Mouse (Mus musculus) neural tube, embryonic 15.5 days (tissue): ENCODE measurements around the gene Rps26. TPM values are rescaled to one million over a fixed set of nuclear protein-coding genes. Genes with fewer than 3 reads are reported as not detected.

Source experiments
- ATAC-seq: fragments of 200-750 bp; cut with Nextera tagmentation; 2 replicates; pipeline ENCODE4 v1.8.0; 2017; ENCODE audit warnings: mild to moderate bottlenecking, moderate TSS enrichment, moderate library complexity; ENCODE audit not compliant: low FRiP score
- H3K27ac ChIP-seq: fragments of 300-500 bp; sonication (generic); replicated peaks from 2 replicates; pipeline ENCODE4 v1.5.1; 2015; ENCODE audit warnings: mild to moderate bottlenecking, inconsistent platforms
- H3K27me3 ChIP-seq: fragments of 300-500 bp; sonication (generic); replicated peaks from 2 replicates; pipeline ENCODE4 v1.6.1; 2015; ENCODE audit warnings: inconsistent platforms
- H3K36me3 ChIP-seq: fragments of 300-500 bp; sonication (generic); 2 replicates; pipeline ENCODE4 v1.6.1; 2015; ENCODE audit warnings: inconsistent platforms
- H3K4me1 ChIP-seq: fragments of 300-500 bp; sonication (generic); 2 replicates; pipeline ENCODE4 v1.6.1; 2015; ENCODE audit warnings: inconsistent platforms
- H3K4me2 ChIP-seq: fragments of 300-500 bp; sonication (generic); 2 replicates; pipeline ENCODE4 v1.6.1; 2015; ENCODE audit warnings: inconsistent platforms, mild to moderate bottlenecking, moderate library complexity
- H3K4me3 ChIP-seq: fragments of 300-500 bp; sonication (generic); replicated peaks from 2 replicates; pipeline ENCODE4 v1.5.1; 2015; ENCODE audit warnings: mild to moderate bottlenecking, inconsistent platforms
- H3K9ac ChIP-seq: fragments of 300-500 bp; sonication (generic); replicated peaks from 2 replicates; pipeline ENCODE4 v1.6.1; 2015; ENCODE audit warnings: mild to moderate bottlenecking, inconsistent platforms
- H3K9me3 ChIP-seq: fragments of 300-500 bp; sonication (generic); replicated peaks from 2 replicates; pipeline ENCODE4 v1.6.1; 2016; ENCODE audit warnings: inconsistent platforms
- WGBS: fragments of 180-500 bp; shearing (Covaris S2); methylation state at CpG from one replicate; pipeline ENCODE4 v1.1.7; 2015; ENCODE audit warnings: mixed read lengths; 5-methylcytosine and 5-hydroxymethylcytosine counted together
- polyA plus RNA-seq: library from polyadenylated mRNA; unstranded; fragments of >200 nt; fragmentation: Nextera tagmentation; extraction: Ambion mirVana; gene quantifications from 2 replicates; pipeline ENCODE4 v1.2.1, GENCODE M21; 2015

Gene Rps26
- polyA plus RNA-seq: 381 and 453 TPM in 2 replicates

DNA sequence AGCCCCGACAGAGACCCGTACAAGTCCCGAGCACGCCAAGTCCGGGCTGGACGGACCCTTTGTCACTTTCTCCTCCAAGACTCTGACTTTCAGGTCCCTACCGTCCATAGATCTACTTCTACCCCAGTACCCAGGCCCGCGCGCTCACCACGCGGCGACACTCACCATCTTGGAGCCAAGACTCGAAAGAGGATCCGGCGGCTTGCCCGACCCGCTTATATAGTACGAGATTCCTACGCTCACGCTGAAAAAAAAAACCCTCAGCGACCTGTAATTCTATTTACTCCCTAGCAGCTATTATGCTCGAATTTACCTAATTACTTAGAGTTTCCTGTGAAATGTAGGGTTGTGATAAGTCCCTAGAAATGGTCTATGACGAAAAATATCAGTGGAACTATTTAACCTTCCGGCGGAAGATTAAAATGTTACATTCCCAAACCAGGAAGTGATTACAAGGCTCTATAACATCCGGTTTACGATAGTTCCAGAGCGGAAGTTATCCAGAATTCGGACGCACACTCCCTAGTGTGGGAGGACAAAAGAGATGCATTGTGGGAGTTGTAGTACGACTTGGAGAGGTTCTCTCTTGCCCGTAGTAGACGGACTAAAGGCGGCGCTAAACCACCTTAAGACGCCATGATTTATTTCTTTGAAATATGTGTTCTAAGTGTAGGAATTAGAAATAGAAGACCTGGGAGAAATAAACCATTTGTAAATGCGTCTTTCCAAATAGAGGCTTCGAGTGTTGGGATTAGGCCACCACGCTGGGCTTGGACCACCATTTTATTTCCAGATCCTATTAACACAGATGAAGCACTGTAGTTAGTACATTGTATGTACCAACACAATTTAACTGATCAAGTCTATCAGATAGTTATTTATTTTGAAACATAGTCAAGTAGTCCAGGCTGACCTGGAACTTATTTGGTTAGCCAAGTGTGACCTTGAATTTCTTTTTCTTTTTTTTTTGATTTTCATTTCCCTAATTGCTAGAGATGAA, at the start of gene Rps26:
Gene Rps26, minus strand, starts transcription at position 437 of the 1,000 bp plus-strand sequence.
- Histone ChIP-seq H3K4me3 (peak within 1 kb of the TSS; percentile 91), H3K9ac (peak within 1 kb of the TSS; percentile 93), H3K4me1 (peaks cover 11% of the 10 kb centered on the region), H3K27ac (peak within 1 kb of the TSS; percentile 83), H3K4me2 (peak within 1 kb of the TSS; percentile 82), H3K36me3 (peaks cover 26% of the 10 kb centered on the region), H3K9me3 (no peaks in the 10 kb centered on the region), H3K27me3 (no peaks in the 10 kb centered on the region)
- ATAC-seq: peak; percentile 95
- WGBS: 1% methylated on average over 40 of the region's 40 CpGs

- peak overlapping the region; percentile 80 for H3K27ac ChIP-seq
- H3K27me3 ChIP-seq: no peaks in the 10 kb centered on the region
- no peaks in the 10 kb centered on the region for H3K9me3 ChIP-seq
- H3K4me2 ChIP-seq: peak overlapping the region; percentile 89
- peaks cover 12% of the 10 kb centered on the region for H3K36me3 ChIP-seq
- ATAC-seq: peak; percentile 13; the same call in 1 of the 2 replicates
- H3K4me3 ChIP-seq: peak overlapping the region; percentile 71
- H3K4me1 ChIP-seq: peaks cover 15% of the 10 kb centered on the region
- 5% methylated on average over 9 of the region's 9 CpGs for WGBS
- H3K9ac ChIP-seq: peak overlapping the region; percentile 65
Measured at GRCm38 (mm10) chr10:128674469-128675008, 48.0 kb upstream of the Rps26 start.

DNA sequence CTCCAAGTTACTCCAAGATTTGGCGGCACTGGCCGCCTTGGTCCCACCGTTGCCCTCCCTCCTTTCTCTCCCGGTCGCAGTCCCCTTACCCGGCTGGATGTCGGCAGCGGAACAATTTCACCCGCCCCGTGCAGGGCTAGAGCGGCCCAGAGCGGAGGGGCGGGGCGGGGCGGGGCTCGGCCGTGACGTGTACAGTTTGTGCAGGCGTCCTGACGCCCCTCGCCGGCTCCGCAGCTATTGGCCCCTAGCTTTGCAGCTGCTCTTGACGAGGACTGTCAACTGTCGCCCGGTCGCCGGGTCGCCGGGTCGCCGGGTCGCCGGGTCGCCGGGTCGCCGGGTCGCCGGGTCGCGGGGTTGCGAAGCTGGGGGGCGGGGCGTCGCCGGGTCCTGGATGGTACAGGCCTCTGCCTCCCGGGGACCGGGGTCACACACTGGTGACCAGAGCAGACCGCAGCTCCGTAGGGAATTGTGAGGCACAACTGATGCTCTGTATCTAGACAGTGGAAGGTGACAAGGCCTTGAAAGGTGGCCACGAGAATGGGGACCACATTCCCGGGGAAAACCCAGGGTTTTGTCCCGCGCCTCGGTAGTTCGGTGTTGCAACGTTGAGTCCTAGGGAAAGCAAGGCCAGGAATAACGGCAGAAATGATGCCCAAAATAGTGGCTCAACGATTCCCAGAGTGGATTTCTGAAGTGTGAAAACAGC, 47.4 kb upstream of the Rps26 start, which contains the start of gene Suox:
Gene Suox, minus strand, starts transcription at position 311 of the 706 bp plus-strand sequence.
- peak; percentile 91 for ATAC-seq
- H3K9ac ChIP-seq: peak within 1 kb of the TSS; percentile 65
- H3K4me3 ChIP-seq: peak within 1 kb of the TSS; percentile 71
- no peaks in the 10 kb centered on the region for H3K9me3 ChIP-seq
- peak within 1 kb of the TSS; percentile 89 for H3K4me2 ChIP-seq
- H3K36me3 ChIP-seq: peaks cover 10% of the 10 kb centered on the region; the same call in 1 of the 2 replicates
- no peaks in the 10 kb centered on the region for H3K27me3 ChIP-seq
- WGBS: under 1% methylated on average over 60 of the region's 60 CpGs
- H3K4me1 ChIP-seq: peaks cover 18% of the 10 kb centered on the region
- peak within 1 kb of the TSS; percentile 80 for H3K27ac ChIP-seq

GRCm38 (mm10) chr10:128671148-128671547, 44.6 kb upstream of the Rps26 start:
- Histone ChIP-seq H3K36me3 (peaks cover 10% of the 10 kb centered on the region; the same call in 1 of the 2 replicates), H3K27me3 (no peaks in the 10 kb centered on the region), H3K4me1 (peaks cover 30% of the 10 kb centered on the region), H3K27ac (no peak overlapping the region), H3K4me2 (no peak overlapping the region), H3K9ac (no peak overlapping the region), H3K4me3 (no peak overlapping the region), H3K9me3 (no peaks in the 10 kb centered on the region)
- no peak for ATAC-seq
- WGBS: 95% methylated on average over 9 of the region's 9 CpGs

DNA sequence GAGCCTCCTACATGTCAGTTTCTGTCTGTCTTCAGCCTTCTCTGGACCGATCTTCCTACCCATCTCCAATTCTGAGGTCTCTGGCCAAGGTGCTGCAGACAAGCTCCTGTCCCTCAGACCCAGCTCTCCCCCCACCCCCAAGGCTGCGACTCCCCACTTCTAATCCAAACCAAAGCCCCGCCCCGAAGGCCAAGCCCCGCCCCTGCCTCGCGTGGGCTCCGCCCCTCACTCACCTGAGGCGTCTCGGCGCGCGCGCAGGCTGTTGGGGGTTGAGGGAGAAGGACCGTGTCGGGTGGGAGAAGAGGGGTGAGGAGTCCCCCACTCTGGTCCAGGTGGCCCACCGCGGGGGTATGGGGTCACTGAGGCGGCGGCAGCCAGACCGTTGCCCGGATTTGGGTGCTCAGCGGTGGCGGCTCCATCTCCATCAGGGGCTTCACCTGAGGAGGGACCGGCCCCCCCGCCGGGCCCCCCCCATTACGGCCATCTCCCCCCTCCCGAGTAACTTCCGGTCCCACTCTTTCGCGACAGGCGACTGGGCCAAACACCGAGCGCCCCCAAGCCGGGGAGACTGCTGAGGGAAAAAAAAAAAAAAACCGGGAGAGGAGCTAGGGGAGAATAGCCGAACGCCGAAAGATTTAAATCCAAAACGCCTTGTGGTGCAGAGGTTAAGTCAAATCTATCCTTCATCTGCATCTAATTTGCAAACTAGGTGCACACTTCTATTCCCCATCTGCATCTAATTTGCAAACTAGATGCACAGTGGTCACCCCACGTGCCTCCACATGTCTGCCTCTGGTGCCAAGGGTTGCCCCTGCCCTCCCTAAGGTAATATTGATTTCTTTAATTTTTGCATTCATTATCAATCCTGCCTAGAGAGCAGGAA, 42.5 kb upstream of the Rps26 start:
- peak overlapping the region; percentile 77 for H3K4me2 ChIP-seq
- peak overlapping the region; percentile 88 for H3K27ac ChIP-seq
- peaks cover 25% of the 10 kb centered on the region for H3K4me1 ChIP-seq
- H3K4me3 ChIP-seq: peak overlapping the region; percentile 63
- H3K36me3 ChIP-seq: peaks cover 10% of the 10 kb centered on the region; the same call in 1 of the 2 replicates
- H3K9me3 ChIP-seq: no peaks in the 10 kb centered on the region
- peak overlapping the region; percentile 65 for H3K9ac ChIP-seq
- H3K27me3 ChIP-seq: no peaks in the 10 kb centered on the region
- ATAC-seq: peak; percentile 78
- WGBS: under 1% methylated on average over 42 of the region's 42 CpGs

DNA sequence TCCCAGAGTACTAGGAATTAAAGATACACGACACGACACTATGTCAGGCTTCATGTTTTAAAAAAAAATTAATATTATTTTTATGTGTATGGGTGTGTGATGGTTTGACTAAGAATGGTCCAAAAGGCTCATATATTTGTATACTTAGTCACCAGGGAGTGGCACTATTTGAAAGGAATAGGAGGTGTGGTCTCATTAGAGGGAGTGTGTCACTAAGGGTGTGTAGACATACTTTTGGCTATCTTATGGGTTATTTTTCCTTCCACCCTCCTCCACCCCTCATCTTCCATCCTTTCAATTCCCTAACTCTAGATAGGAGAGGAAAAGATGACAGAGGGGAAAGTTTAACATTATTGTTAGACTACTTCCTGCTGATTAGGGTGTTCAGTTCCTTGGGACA, 39.3 kb upstream of the Rps26 start:
- Histone ChIP-seq H3K9me3 (no peaks in the 10 kb centered on the region), H3K4me1 (peaks cover 17% of the 10 kb centered on the region), H3K36me3 (peaks cover 2% of the 10 kb centered on the region; the same call in 1 of the 2 replicates), H3K4me3 (no peak overlapping the region), H3K4me2 (no peak overlapping the region), H3K9ac (no peak overlapping the region), H3K27me3 (no peaks in the 10 kb centered on the region), H3K27ac (no peak overlapping the region)
- no peak for ATAC-seq
- 97% methylated on average over 2 of the region's 2 CpGs for WGBS

DNA sequence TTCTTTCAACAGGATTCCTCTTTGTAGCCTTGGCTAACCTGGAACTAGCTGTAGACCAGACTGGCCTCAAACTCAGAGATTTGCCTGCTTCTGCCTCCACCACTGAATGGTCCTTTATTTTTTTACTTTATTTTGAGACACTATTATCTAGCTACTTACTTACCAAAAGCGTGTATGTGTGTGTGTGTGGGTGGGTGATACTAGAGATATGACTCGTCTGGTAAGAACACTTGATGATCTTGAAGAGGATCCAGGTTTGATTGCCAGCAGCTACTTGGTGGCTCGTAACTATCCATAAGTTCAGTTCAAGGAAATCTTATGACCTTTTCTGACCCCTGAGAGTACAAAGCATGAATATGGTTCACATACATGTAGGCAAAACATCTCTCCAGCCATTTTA, 38.8 kb upstream of the Rps26 start:
- 90% methylated on average over 3 of the region's 3 CpGs for WGBS
- Histone ChIP-seq H3K9ac (no peak overlapping the region), H3K27me3 (no peaks in the 10 kb centered on the region), H3K36me3 (no peaks in the 10 kb centered on the region), H3K4me1 (peaks cover 17% of the 10 kb centered on the region), H3K9me3 (no peaks in the 10 kb centered on the region), H3K4me2 (no peak overlapping the region), H3K27ac (no peak overlapping the region), H3K4me3 (no peak overlapping the region)
- ATAC-seq: no peak

DNA sequence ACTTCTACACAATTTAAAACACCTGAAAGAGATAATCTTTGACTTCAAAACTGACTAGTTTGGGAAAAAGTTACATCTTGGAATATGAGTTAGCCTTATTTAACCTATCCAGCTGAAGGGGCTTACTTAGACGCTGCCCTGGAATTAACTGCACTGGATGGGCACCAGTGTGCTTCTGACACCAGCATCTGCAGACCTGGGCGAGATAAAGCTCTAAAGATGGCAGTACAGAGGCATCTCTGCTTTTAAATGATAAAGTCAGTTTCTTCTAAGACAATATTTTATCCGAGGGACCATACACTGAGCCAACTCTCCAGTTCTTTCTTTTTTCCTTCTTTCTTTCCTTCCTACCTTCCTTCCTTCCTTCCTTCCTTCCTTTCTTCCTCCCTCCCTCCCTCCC, 38.3 kb upstream of the Rps26 start:
- Histone ChIP-seq H3K4me1 (peaks cover 17% of the 10 kb centered on the region), H3K9ac (no peak overlapping the region), H3K4me2 (no peak overlapping the region), H3K36me3 (no peaks in the 10 kb centered on the region), H3K9me3 (no peaks in the 10 kb centered on the region), H3K4me3 (no peak overlapping the region), H3K27ac (no peak overlapping the region), H3K27me3 (no peaks in the 10 kb centered on the region)
- no peak for ATAC-seq
- 75% methylated on average over 3 of the region's 3 CpGs for WGBS

DNA sequence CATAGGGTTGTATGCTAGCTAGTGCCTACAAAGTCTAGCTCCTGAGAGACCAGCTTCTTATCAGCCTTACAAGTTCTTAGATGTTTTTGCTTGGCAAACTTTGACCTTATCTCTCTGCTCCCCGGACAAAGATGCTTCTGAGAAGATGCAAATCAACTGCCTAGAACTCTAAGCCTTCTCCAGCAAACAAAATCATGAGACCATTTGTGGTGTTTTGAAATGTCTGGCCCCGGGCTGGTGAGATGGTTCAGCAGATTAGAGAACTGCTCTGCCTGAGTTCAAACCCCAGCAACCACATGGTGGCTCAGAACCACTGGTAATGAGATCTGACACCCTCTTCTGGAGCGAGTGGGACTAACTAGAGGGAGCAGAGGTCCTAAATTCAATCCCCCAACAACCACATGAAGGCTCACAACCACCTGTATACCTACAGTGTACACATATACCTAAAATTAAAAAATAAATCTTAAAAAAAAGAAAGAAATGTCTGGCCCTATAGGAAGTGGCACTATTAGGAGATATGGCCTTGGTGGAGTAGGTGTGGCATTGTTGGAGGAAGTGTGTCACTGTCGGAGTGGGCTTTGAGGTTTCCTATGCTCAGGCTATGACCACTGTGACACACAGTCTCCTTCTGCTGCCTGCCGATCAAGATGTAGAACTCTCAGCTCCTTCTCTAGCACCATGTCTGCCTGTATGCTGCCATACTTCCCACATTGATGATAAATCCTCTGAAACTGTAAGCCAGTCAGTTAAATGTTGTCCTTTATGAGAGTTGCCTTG, 37.1 kb upstream of the Rps26 start:
- H3K27me3 ChIP-seq: no peaks in the 10 kb centered on the region

DNA sequence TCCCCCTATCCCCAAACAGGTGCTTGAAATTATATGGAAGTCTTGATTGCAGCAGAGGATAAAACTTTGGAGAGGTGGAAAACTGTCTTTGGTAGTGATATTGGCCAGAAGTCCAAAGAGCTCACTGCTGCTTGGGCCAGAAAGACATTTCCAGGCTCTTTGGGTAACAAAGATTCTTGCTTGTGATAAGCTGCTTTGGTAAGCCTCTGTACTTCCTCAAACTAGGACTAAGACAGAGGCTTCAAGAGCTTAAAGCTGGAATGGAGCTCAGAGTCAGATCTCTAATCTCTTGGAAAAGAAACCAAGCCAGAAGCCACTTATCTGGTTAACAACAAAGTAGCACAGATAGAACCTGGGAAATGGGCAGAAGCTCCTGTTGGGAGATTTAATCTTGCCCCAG, 35.9 kb upstream of the Rps26 start:
- H3K4me2 ChIP-seq: no peak overlapping the region
- no peak overlapping the region for H3K27ac ChIP-seq
- no peak overlapping the region for H3K4me3 ChIP-seq
- H3K27me3 ChIP-seq: no peaks in the 10 kb centered on the region
- no peaks in the 10 kb centered on the region for H3K9me3 ChIP-seq
- no peak for ATAC-seq
- H3K36me3 ChIP-seq: no peaks in the 10 kb centered on the region
- no peak overlapping the region for H3K9ac ChIP-seq
- no peaks in the 10 kb centered on the region for H3K4me1 ChIP-seq

More for the DNA sequence above, 37.1 kb upstream of the Rps26 start:
- no peak overlapping the region for H3K9ac ChIP-seq
- H3K4me3 ChIP-seq: no peak overlapping the region
- 77% methylated on average over 5 of the region's 5 CpGs for WGBS
- no peaks in the 10 kb centered on the region for H3K36me3 ChIP-seq
- H3K27ac ChIP-seq: no peak overlapping the region
- peaks cover 11% of the 10 kb centered on the region for H3K4me1 ChIP-seq
- no peak overlapping the region for H3K4me2 ChIP-seq
- no peaks in the 10 kb centered on the region for H3K9me3 ChIP-seq
- no peak for ATAC-seq
